Mouse (Mus musculus) right cerebral cortex, adult 2 months (tissue): ENCODE data around the gene Zan.

Experiments
- DNase-seq, 2 experiments: peaks; one replicate each; pipeline ENCODE4 v3.0.0; 2021 to 2022; ENCODE audit warnings: low spot score in 2 of 2

Zan gene

GRCm38 (mm10) chr5:137476964-137477363, at the start of gene Zan:
TSS of gene Zan (minus strand) at chr5:137477064.
- DNase-seq, result no peak

- DNase-seq, result peak in 1 of 2 experiments; percentile 51
Measured at GRCm38 (mm10) chr5:137526192-137526936, 49.5 kb upstream of the Zan start.

- DNase-seq, result no peak
Measured at GRCm38 (mm10) chr5:137525511-137525910, 48.6 kb upstream of the Zan start.

- DNase-seq, result no peak
Measured at GRCm38 (mm10) chr5:137524671-137525070, 47.8 kb upstream of the Zan start.

- no peak for DNase-seq
Measured at GRCm38 (mm10) chr5:137524251-137524515, 47.3 kb upstream of the Zan start.

- DNase-seq, result no peak
Measured at GRCm38 (mm10) chr5:137523396-137524250, 46.8 kb upstream of the Zan start.

GRCm38 (mm10) chr5:137522711-137523110, 45.8 kb upstream of the Zan start:
- DNase-seq, result no peak

GRCm38 (mm10) chr5:137521861-137522260, 45.0 kb upstream of the Zan start:
- no peak for DNase-seq

- DNase-seq, result no peak
Measured at GRCm38 (mm10) chr5:137519691-137520550, 43.1 kb upstream of the Zan start.

GRCm38 (mm10) chr5:137518436-137518835, 41.6 kb upstream of the Zan start, which contains the start of gene Gigyf1:
TSS of gene Gigyf1 (plus strand) at chr5:137518548.
- DNase-seq, result no peak

GRCm38 (mm10) chr5:137514811-137515210, 37.9 kb upstream of the Zan start:
- no peak for DNase-seq

- no peak for DNase-seq
Measured at GRCm38 (mm10) chr5:137513951-137514721, 37.3 kb upstream of the Zan start.

GRCm38 (mm10) chr5:137512847-137513794, 36.3 kb upstream of the Zan start:
- DNase-seq, result peak in 1 of 2 experiments; percentile 27

- no peak for DNase-seq
Measured at GRCm38 (mm10) chr5:137511706-137512105, 34.8 kb upstream of the Zan start.

GRCm38 (mm10) chr5:137510573-137511390, 33.9 kb upstream of the Zan start:
- DNase-seq, result no peak

GRCm38 (mm10) chr5:137510014-137510501, 33.2 kb upstream of the Zan start:
- DNase-seq, result peak in 1 of 2 experiments; percentile 84

- DNase-seq, result no peak
Measured at GRCm38 (mm10) chr5:137504041-137504440, 27.2 kb upstream of the Zan start.

GRCm38 (mm10) chr5:137502667-137503110, 25.8 kb upstream of the Zan start:
- peak; percentile 79 for DNase-seq
